Mouse (Mus musculus): ENCODE measurements around the gene Lyrm7.

- TF ChIP-seq CTCF (IDR thresholded peaks at IDR 0.05; ENCODE audit: low read depth, low read length): no peak
- no peak for TF ChIP-seq POLR2A (IDR thresholded peaks at IDR 0.05; ENCODE audit: insufficient read depth, low read length)
- no peak for TF ChIP-seq EP300 (IDR thresholded peaks at IDR 0.05; ENCODE audit: insufficient read depth, low read depth, low read length)
Measured at GRCm38 (mm10) chr11:54910081-54910665, 49.5 kb upstream of the Lyrm7 start.
